Mouse (Mus musculus): Measurements from ENCODE around the gene Sod2. TPM values are rescaled to one million over a fixed set of nuclear protein-coding genes. Genes with fewer than 3 reads are reported as not detected.
"Not testable (repeated sequence)": the region's sequence is repeated elsewhere in the genome, so short reads cannot be mapped to it uniquely, and the experiment has no call there.

The Sod2 gene
- 94.4 and 105 TPM in 2 replicates for polyA plus RNA-seq (2016; fragmentation: Nextera tagmentation; extraction: Ambion mirVana)

DNA sequence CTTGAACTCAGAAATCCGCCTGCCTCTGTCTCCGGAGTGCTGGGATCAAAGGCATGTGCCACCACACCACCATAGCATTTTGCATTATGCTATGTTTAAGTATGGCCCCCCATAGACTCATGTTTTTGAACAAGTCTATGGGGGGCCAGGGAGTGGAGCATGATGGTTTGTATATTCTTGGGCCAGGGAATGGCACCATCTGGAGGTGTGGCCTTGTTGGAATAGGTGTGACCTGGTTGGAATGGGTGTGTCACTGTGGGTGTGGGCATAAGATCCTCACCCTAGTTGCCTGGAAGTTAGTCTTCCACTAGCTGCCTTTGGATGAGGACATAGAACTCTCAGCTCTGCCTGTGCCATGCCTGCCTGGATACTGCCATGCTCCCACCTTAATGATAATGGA, at the start of gene Sod2:
TSS of gene Sod2 (plus strand) at position 301 of the 400 bp plus-strand sequence.
- not testable (repeated sequence) for H3K36me3 ChIP-seq; DNase-seq (ENCODE audit: low spot score); H3K27me3 ChIP-seq (ENCODE audit: low read depth, poor library complexity, severe bottlenecking); H3K9me3 ChIP-seq (replicated peaks)
- WGBS = 95% methylated on average over 2 of the region's 2 CpGs
- H3K4me1 ChIP-seq = peaks cover 19% of the 10 kb centered on the region
- H3K4me3 ChIP-seq = peak within 1 kb of the TSS; percentile 95
- peak within 1 kb of the TSS; percentile 86 for H3K27ac ChIP-seq

DNA sequence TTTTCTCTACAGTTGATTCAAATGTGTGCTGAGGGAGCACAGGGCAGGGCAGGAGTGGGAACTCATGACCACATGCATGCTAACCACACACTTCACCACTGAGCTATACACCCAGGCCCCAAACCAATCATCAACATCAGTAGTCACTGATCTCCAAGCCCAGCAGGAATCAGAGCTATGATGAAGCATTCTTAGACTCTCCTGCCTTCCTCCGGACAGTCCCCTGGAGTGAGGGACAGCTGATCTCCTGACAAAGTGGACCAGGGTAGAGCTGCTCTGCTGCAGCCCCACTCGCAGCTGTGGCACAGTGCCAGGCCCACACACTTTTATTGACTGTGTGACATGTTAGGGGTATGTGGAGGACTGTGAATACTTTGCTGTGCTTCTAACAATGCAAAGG, 47.3 kb upstream of the Sod2 start:
- not testable (repeated sequence) for H3K27me3 ChIP-seq (ENCODE audit: low read depth, poor library complexity, severe bottlenecking); H3K4me1 ChIP-seq; H3K27ac ChIP-seq; H3K9me3 ChIP-seq (replicated peaks); H3K4me3 ChIP-seq; DNase-seq (ENCODE audit: low spot score)
- 85% methylated on average over 1 of the region's 2 CpGs for WGBS
- H3K36me3 ChIP-seq = peaks cover 26% of the 10 kb centered on the region

DNA sequence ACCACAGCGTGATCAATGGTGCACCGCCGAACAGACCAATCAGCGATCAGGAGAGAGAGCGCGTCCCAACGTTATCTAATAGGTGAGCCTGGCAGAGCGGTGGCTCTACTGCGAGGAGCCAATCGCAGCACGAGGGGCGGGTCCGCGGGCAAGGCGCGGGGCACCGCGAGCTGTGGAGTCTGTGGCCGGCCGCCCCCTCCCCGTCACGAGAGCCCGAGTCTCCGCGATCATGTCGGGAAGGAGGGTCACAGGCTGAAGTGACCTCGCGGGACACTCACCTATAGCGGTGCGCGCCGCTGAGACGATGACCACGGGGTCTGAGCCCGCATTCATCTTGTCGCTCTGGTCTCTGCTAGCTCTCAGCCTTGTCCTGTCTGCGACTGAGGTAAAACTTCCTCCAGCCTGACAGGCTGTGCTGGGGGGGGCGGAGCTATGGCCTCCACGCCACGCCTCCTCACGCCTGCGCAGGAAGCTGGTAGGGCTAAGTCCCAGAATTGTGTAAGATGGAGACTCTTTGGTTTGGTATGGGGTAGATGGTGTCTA, 46.2 kb upstream of the Sod2 start, which contains the start of gene Acat2:
TSS of gene Acat2 (minus strand) at position 417 of the 543 bp plus-strand sequence.
- Histone ChIP-seq H3K4me3 (peak within 1 kb of the TSS; percentile 75), H3K4me1 (peaks cover 7% of the 10 kb centered on the region), H3K27ac (peak within 1 kb of the TSS; percentile 89), H3K9me3 (replicated peaks) (no peaks in the 10 kb centered on the region), H3K36me3 (peaks cover 32% of the 10 kb centered on the region), H3K27me3 (ENCODE audit: low read depth, poor library complexity, severe bottlenecking) (no peaks in the 10 kb centered on the region)
- peak; percentile 91 for DNase-seq (ENCODE audit: low spot score)
- under 1% methylated on average over 42 of the region's 42 CpGs for WGBS

DNA sequence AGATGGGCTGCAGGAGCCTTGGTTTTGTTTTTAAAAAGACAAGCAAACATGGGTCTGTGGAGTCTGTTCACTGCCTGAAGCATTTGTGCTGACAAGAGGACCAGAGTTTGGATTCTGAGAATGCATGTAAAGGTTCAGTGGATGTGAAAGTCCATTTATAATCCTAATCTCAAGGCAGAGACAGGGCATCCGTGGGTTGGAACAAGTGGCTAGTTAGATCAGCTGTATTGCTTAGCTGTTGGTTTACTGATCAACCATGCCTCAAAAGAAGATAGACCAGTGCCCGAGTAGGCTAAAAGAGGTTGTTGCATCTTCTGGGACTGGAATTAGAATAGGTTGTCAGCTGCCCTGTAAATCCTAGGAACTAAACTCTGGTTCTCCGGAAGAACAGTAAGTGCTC, 43.2 kb upstream of the Sod2 start:
- Histone ChIP-seq H3K4me1 (peaks cover 7% of the 10 kb centered on the region), H3K4me3 (no peak overlapping the region), H3K9me3 (replicated peaks) (no peaks in the 10 kb centered on the region), H3K36me3 (peaks cover 40% of the 10 kb centered on the region), H3K27me3 (ENCODE audit: low read depth, poor library complexity, severe bottlenecking) (no peaks in the 10 kb centered on the region), H3K27ac (no peak overlapping the region)
- 88% methylated on average over 3 of the region's 3 CpGs for WGBS
- no peak for DNase-seq (ENCODE audit: low spot score)

DNA sequence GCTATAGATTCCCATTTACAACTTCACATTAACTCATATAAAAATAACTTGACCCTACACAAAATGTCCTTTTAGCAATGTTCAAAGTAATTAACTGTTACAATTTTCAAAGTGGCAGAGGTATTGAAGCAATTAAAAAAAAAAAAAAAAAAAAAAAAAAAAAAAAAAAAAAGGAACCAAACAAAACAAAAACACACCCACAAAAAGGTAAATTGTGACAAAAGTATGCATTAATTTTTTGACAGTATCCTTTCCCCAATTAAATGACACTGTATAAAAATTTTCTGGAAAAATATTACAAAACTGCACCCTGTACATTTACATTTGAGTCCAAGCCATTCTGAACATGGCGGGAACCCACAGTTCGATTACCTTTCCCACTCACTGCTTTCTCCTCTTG, 39.5 kb upstream of the Sod2 start:
- no peaks in the 10 kb centered on the region for H3K4me1 ChIP-seq
- no peak overlapping the region for H3K27ac ChIP-seq
- no peaks in the 10 kb centered on the region for H3K9me3 ChIP-seq (replicated peaks)
- H3K4me3 ChIP-seq = no peak overlapping the region
- WGBS = 93% methylated on average over 2 of the region's 2 CpGs
- H3K36me3 ChIP-seq = peaks cover 73% of the 10 kb centered on the region
- H3K27me3 ChIP-seq (ENCODE audit: low read depth, poor library complexity, severe bottlenecking) = no peaks in the 10 kb centered on the region
- DNase-seq (ENCODE audit: low spot score) = no peak

DNA sequence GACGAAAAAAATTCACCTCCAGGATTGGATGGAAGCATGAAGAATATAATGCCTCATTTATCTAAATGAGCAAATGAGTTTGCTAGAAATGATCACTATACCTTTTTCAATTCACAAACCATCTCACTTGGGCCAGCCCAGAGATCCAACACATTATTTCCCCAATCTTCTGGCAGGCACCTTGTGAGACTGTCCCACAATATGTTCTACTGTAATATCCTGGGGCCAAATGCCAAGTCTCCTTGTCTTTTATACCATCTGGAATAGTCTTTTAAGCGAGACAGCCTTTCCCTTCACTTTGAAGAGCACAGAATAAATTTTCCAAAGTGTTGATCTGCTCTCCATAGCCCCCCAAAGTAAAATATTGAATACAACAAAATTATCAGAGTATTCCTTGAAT, 32.8 kb upstream of the Sod2 start:
- Histone ChIP-seq H3K27me3 (ENCODE audit: low read depth, poor library complexity, severe bottlenecking) (no peaks in the 10 kb centered on the region), H3K36me3 (peaks cover 86% of the 10 kb centered on the region), H3K27ac (no peak overlapping the region), H3K9me3 (replicated peaks) (no peaks in the 10 kb centered on the region), H3K4me3 (no peak overlapping the region), H3K4me1 (no peaks in the 10 kb centered on the region)
- WGBS = 88% methylated on average over 2 of the region's 2 CpGs
- DNase-seq (ENCODE audit: low spot score) = no peak

DNA sequence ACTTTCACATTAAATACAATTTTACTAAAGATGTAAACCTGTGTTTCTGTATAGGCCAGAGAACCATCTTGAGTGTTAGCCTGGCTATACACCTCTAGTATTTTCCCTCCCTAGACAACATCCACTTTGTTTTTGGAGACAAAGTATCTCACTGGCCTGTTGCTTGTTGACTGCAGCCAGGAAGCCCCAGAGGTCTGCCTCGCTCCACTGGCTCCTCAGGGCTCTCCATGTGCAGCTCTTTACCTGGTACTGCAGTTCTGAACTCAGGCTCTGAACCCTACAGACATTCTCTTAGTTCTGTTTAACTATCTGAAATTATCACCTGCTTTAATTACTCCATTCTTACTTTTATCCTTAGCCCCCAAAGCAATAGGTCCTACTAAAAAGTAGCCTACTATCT, 28.1 kb upstream of the Sod2 start:
- no peak overlapping the region for H3K27ac ChIP-seq
- no peaks in the 10 kb centered on the region for H3K4me1 ChIP-seq
- H3K4me3 ChIP-seq = no peak overlapping the region
- no peaks in the 10 kb centered on the region for H3K9me3 ChIP-seq (replicated peaks)
- WGBS = 97% methylated on average over 1 of the region's 1 CpGs
- H3K36me3 ChIP-seq = peaks cover 85% of the 10 kb centered on the region
- DNase-seq (ENCODE audit: low spot score) = no peak
- H3K27me3 ChIP-seq (ENCODE audit: low read depth, poor library complexity, severe bottlenecking) = no peaks in the 10 kb centered on the region

DNA sequence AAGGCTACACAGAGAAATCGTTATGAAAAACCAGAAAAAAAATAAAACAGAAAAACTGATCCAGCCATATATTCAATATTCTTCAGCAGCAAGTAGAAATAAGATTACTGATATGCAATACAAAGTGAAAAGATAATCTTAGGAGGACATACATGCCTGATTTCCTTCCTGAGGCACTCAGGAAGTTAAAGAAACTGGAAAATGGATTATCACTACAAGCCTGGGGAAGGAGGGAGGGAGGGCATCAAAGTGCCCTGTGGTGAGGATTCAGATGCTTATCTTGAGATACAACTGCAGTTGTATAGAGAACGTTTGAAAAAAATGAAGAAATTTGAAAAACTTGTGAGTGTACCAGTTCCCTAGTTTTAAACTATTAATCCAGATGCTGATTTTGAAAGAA, 22.7 kb upstream of the Sod2 start:
- DNase-seq (ENCODE audit: low spot score) = no peak
- H3K27me3 ChIP-seq (ENCODE audit: low read depth, poor library complexity, severe bottlenecking) = no peaks in the 10 kb centered on the region
- WGBS = 85% methylated on average over 2 of the region's 2 CpGs
- H3K4me3 ChIP-seq = no peak overlapping the region
- H3K4me1 ChIP-seq = no peaks in the 10 kb centered on the region
- peaks cover 96% of the 10 kb centered on the region for H3K36me3 ChIP-seq
- no peaks in the 10 kb centered on the region for H3K9me3 ChIP-seq (replicated peaks)
- no peak overlapping the region for H3K27ac ChIP-seq

DNA sequence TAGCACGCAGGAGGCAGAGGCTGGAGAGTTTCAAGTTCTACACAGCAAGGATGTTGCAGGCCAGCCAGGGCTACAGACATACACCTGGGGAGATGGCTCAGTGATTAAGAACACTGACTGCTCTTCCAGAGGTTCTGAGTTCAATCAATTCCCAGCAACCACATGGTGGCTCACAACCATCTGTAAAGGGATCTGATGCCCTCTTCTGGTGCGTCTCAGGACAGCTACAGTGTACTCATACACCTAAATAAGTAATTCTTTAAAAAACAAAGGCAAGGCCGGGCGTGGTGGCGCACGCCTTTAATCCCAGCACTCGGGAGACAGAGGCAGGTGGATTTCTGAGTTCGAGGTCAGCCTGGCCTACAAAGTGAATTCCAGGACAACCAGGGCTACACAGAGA, 18.6 kb upstream of the Sod2 start:
- not testable (repeated sequence) for H3K27ac ChIP-seq; H3K9me3 ChIP-seq (replicated peaks); H3K4me3 ChIP-seq; H3K27me3 ChIP-seq (ENCODE audit: low read depth, poor library complexity, severe bottlenecking); DNase-seq (ENCODE audit: low spot score); H3K4me1 ChIP-seq
- over 99% methylated on average over 8 of the region's 8 CpGs for WGBS
- H3K36me3 ChIP-seq = peaks cover 59% of the 10 kb centered on the region

DNA sequence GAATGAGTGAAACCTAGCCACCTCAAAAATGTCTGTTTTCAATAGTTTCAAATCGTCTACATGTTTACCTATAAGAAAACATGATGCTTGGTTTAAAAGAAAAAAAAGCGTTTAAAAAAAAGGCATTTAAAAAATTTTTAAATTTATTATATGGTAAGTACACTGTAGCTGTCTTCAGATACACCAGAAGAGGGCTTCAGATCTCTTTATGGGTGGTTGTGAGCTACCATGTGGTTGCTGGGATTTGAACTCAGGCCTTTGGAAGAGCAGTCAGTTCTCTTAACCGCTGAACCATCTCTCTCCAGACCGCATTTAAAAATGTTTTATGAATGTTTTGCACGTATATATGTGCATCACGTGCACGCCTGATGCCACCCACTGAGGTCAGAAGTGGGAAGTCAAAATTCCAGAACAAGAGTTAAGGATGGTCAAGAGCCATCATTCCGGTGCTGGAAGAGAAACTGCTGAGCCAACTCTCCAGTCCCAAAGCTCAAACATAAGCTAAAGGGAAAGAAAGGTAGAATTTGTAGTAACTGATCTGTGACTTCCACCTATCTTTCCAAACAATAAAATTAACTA, 16.0 kb upstream of the Sod2 start:
- peaks cover 5% of the 10 kb centered on the region for H3K4me1 ChIP-seq
- no peaks in the 10 kb centered on the region for H3K9me3 ChIP-seq (replicated peaks)
- no peak for DNase-seq (ENCODE audit: low spot score)
- H3K27me3 ChIP-seq (ENCODE audit: low read depth, poor library complexity, severe bottlenecking) = no peaks in the 10 kb centered on the region
- H3K4me3 ChIP-seq = peak overlapping the region; percentile 99
- peak overlapping the region; percentile 100; the same call in 1 of the 2 replicates for H3K27ac ChIP-seq
- WGBS = 76% methylated on average over 8 of the region's 8 CpGs
- peaks cover 33% of the 10 kb centered on the region for H3K36me3 ChIP-seq

DNA sequence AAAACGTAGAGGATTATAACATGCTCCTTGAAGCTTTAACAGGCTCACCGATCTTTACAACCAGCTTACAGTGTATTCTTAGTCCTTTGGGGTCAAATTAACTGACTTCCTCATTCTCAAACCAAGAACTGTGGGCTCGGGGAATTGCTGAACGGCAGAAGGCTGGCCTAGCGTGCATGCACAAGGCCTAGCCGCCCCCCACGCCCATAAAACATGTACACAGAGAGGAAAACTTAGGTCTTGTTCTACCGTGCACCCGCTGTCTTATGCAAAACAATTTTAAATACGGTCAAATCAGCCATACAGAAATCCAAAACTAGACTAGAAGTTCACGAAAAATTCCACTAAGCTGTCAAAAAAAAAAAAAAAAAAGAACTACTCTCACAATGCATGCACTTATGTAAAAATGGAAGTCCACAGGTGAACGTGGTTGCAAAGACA, 15.4 kb upstream of the Sod2 start:
- peak; percentile 40 for DNase-seq (ENCODE audit: low spot score)
- Histone ChIP-seq H3K36me3 (peaks cover 28% of the 10 kb centered on the region), H3K4me3 (peak overlapping the region; percentile 99), H3K4me1 (peaks cover 5% of the 10 kb centered on the region), H3K9me3 (replicated peaks) (no peaks in the 10 kb centered on the region), H3K27ac (peak overlapping the region; percentile 100), H3K27me3 (ENCODE audit: low read depth, poor library complexity, severe bottlenecking) (no peaks in the 10 kb centered on the region)
- 5% methylated on average over 12 of the region's 12 CpGs for WGBS

DNA sequence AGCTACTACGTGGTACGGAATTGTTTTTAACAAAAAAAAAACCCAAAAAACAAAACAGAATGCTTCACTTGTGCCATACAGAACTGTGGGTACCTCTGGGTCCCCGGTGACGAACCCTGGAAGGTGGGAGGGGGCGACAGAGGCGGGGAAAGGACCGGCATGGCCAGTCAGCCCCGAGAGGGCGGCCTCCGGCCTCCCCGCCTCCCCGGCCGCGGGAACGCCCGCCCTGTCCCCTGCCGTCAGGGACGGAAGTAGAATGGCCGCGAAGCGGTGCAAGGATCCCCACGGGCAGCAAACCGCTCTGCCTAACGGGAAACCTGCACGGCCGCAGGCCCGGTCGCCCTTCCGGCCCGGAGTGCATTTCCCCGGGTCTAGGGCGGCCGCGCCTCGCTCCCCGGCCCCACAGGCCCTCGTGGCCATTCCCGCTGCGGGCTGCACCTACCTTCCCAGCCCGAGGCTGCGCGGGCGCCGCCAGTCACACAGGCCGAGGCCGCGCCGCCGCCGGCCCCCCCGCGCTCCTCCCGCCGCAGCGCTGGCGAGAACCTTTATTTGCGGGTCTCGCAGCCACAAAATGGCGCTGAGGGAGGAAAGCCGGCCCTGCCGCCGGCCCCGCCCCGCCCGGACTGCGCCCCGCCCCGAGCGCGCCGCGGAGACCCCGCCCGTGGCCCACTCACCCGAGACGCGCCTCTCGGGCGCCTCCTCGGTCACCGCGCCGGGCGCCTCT, 14.8 kb upstream of the Sod2 start:
- under 1% methylated on average over 80 of the region's 84 CpGs for WGBS
- H3K27me3 ChIP-seq (ENCODE audit: low read depth, poor library complexity, severe bottlenecking) = no peaks in the 10 kb centered on the region

DNA sequence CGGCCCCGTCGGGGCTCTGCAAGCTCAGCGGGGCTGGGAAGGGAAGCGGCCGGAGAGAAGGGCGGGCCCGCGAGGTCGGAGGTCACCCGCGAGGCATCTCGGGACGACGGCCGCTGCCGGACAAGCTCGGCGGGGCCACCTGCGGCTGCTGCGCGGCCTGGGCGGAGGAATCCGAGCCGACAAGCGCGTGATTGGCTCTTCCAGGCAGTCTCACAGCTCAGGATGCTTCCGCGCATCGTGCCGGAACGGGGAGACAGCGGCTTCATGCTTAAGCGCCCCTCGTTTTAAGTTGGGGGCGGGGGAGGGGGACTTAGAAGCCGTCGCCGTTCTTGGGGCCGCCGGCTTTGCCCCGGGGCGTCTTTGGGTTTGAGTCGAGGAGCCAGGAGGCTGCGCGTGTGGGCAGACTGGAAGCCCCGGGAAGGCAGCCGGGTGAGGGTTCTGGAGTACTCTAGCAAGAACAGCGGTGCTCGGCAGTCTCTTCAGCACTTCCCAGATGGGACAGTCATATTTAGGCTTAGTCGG, 14.1 kb upstream of the Sod2 start:
- Histone ChIP-seq H3K36me3 (peaks cover 17% of the 10 kb centered on the region), H3K4me1 (peaks cover 5% of the 10 kb centered on the region), H3K4me3 (peak overlapping the region; percentile 99), H3K27ac (peak overlapping the region; percentile 100), H3K27me3 (ENCODE audit: low read depth, poor library complexity, severe bottlenecking) (no peaks in the 10 kb centered on the region), H3K9me3 (replicated peaks) (no peaks in the 10 kb centered on the region)
- under 1% methylated on average over 51 of the region's 51 CpGs for WGBS
- peak; percentile 95 for DNase-seq (ENCODE audit: low spot score)

More for the DNA sequence above, 14.8 kb upstream of the Sod2 start:
- Histone ChIP-seq H3K4me3 (peak overlapping the region; percentile 99), H3K9me3 (replicated peaks) (no peaks in the 10 kb centered on the region), H3K27ac (peak overlapping the region; percentile 100), H3K36me3 (peaks cover 23% of the 10 kb centered on the region), H3K4me1 (peaks cover 5% of the 10 kb centered on the region)
- peak; percentile 92 for DNase-seq (ENCODE audit: low spot score)

Data from limb, embryonic 10.5 days (tissue).